Mouse (Mus musculus) small intestine, adult 2 months (tissue): ENCODE data around the gene Tgm1. TPM values are rescaled to one million over a fixed set of nuclear protein-coding genes. Genes with fewer than 3 reads are reported as not detected.

Experiments
- H3K27ac ChIP-seq: fragments of 200-500 bp; 2 replicates; pipeline ENCODE4 v1.5.1; 2012; ENCODE audit warnings: low read depth, low read length, control low read depth, inconsistent platforms; ENCODE audit not compliant: insufficient read depth
- H3K27me3 ChIP-seq: fragments of 200-500 bp; 2 replicates; pipeline ENCODE4 v1.6.1; 2012; ENCODE audit warnings: mild to moderate bottlenecking, moderate library complexity, low read length, inconsistent platforms; ENCODE audit not compliant: control insufficient read depth, insufficient read depth
- H3K36me3 ChIP-seq: fragments of 200-500 bp; 2 replicates; pipeline ENCODE4 v1.6.1; 2012; ENCODE audit warnings: mild to moderate bottlenecking, low read length, control low read depth, inconsistent platforms; ENCODE audit not compliant: control insufficient read depth, insufficient read depth
- H3K4me1 ChIP-seq: fragments of 200-500 bp; 2 replicates; pipeline ENCODE4 v1.6.1; 2012; ENCODE audit warnings: low read length, inconsistent platforms, mixed read lengths; ENCODE audit not compliant: control insufficient read depth, insufficient read depth, insufficient read length
- H3K4me3 ChIP-seq: fragments of 200-500 bp; 2 replicates; pipeline ENCODE4 v1.5.1; 2012; ENCODE audit warnings: low read depth, mild to moderate bottlenecking, control low read depth, inconsistent platforms, low read length, moderate library complexity
- CTCF ChIP-seq: fragments of 200-500 bp; IDR thresholded peaks from 2 replicates; pipeline ENCODE4 v1.5.1; 2012; ENCODE audit warnings: low read depth, mild to moderate bottlenecking, control low read depth, inconsistent platforms, low read length, moderate library complexity, mixed read lengths; ENCODE audit not compliant: insufficient replicate concordance, insufficient read length; ENCODE audit errors: extremely low read depth
- POLR2A ChIP-seq: fragments of 200-500 bp; IDR thresholded peaks from 2 replicates; pipeline ENCODE4 v1.6.1; 2012; ENCODE audit warnings: low read depth, mild to moderate bottlenecking, control low read depth, inconsistent platforms, low read length, moderate library complexity
- WGBS: fragments of 180-500 bp; shearing (Covaris S2); methylation state at CpG from one replicate; pipeline ENCODE4 v1.1.7; 2018; 5-methylcytosine and 5-hydroxymethylcytosine counted together
- polyA plus RNA-seq: library from polyadenylated mRNA; depleted of rRNA; stranded (reverse); fragments of >200 nt; gene quantifications from 2 replicates; pipeline ENCODE4 v1.2.3, GENCODE M21; 2012

The Tgm1 gene
- polyA plus RNA-seq, 1 experiment = 0.89 TPM

- Histone ChIP-seq H3K27ac (peak overlapping the region; percentile 80; the same call in 1 of the 2 replicates), H3K4me1 (peaks cover 2% of the 10 kb centered on the region), H3K4me3 (no peak overlapping the region), H3K36me3 (peaks cover 18% of the 10 kb centered on the region), H3K27me3 (no peaks in the 10 kb centered on the region)
- WGBS = 52% methylated on average over 7 of the region's 7 CpGs
- TF ChIP-seq POLR2A (no peak), CTCF (no peak)
Observed at GRCm38 (mm10) chr14:55672741-55673060, 41.0 kb downstream of the Tgm1 start.

- Histone ChIP-seq H3K36me3 (peaks cover 15% of the 10 kb centered on the region), H3K27me3 (no peaks in the 10 kb centered on the region), H3K4me1 (peaks cover 2% of the 10 kb centered on the region), H3K4me3 (peak within 1 kb of the TSS; percentile 83), H3K27ac (peak within 1 kb of the TSS; percentile 85)
- no peak for TF ChIP-seq CTCF
- peak; percentile 14; the same call in 1 of the 2 replicates for TF ChIP-seq POLR2A
- under 1% methylated on average over 38 of the region's 38 CpGs for WGBS
Observed at GRCm38 (mm10) chr14:55671833-55672740, 41.6 kb downstream of the Tgm1 start, which contains the start of the genes Gmpr2 and Nedd8. TSS of gene Gmpr2 (plus strand) at chr14:55671941. TSS of gene Nedd8 (minus strand) at chr14:55672124.

- TF ChIP-seq CTCF (no peak), POLR2A (no peak)
- H3K4me3 ChIP-seq = peak overlapping the region; percentile 83
- under 1% methylated on average over 12 of the region's 12 CpGs for WGBS
- peaks cover 12% of the 10 kb centered on the region for H3K36me3 ChIP-seq
- no peaks in the 10 kb centered on the region for H3K27me3 ChIP-seq
- no peak overlapping the region for H3K27ac ChIP-seq
- peaks cover 2% of the 10 kb centered on the region for H3K4me1 ChIP-seq
Observed at GRCm38 (mm10) chr14:55671486-55671832, 42.3 kb downstream of the Tgm1 start.

GRCm38 (mm10) chr14:55660636-55661035 lies 53.1 kb downstream of the Tgm1 start:
- TF ChIP-seq POLR2A (no peak), CTCF (no peak)
- H3K27me3 ChIP-seq = no peaks in the 10 kb centered on the region
- H3K4me3 ChIP-seq = no peak overlapping the region
- peaks cover 13% of the 10 kb centered on the region for H3K4me1 ChIP-seq
- peaks cover 9% of the 10 kb centered on the region for H3K36me3 ChIP-seq
- 58% methylated on average over 2 of the region's 2 CpGs for WGBS
- no peak overlapping the region for H3K27ac ChIP-seq

GRCm38 (mm10) chr14:55659960-55660573 lies 53.7 kb downstream of the Tgm1 start, which contains the start of gene Mdp1:
TSS of gene Mdp1 (minus strand) at chr14:55660508.
- Histone ChIP-seq H3K4me3 (peak within 1 kb of the TSS; percentile 87), H3K36me3 (peaks cover 9% of the 10 kb centered on the region), H3K4me1 (peaks cover 13% of the 10 kb centered on the region), H3K27ac (peak within 1 kb of the TSS; percentile 71), H3K27me3 (no peaks in the 10 kb centered on the region)
- TF ChIP-seq CTCF (peak; percentile 60), POLR2A (no peak; the same call in 1 of the 2 replicates)
- under 1% methylated on average over 39 of the region's 39 CpGs for WGBS

- WGBS = 36% methylated on average over 5 of the region's 5 CpGs
- Histone ChIP-seq H3K4me3 (peak overlapping the region; percentile 19; the same call in 1 of the 2 replicates), H3K27ac (peak overlapping the region; percentile 96), H3K27me3 (no peaks in the 10 kb centered on the region), H3K4me1 (peaks cover 16% of the 10 kb centered on the region), H3K36me3 (peaks cover 5% of the 10 kb centered on the region)
- TF ChIP-seq POLR2A (peak; percentile 12; the same call in 1 of the 2 replicates), CTCF (peak; percentile 7; the same call in 1 of the 2 replicates)
Observed at GRCm38 (mm10) chr14:55658011-55658410, 55.7 kb downstream of the Tgm1 start.

GRCm38 (mm10) chr14:55656935-55657334 lies 56.8 kb downstream of the Tgm1 start:
- H3K27me3 ChIP-seq = no peaks in the 10 kb centered on the region
- H3K4me3 ChIP-seq = no peak overlapping the region
- TF ChIP-seq CTCF (no peak), POLR2A (no peak)
- H3K27ac ChIP-seq = no peak overlapping the region
- H3K36me3 ChIP-seq = peaks cover 2% of the 10 kb centered on the region
- H3K4me1 ChIP-seq = peaks cover 16% of the 10 kb centered on the region
- 79% methylated on average over 3 of the region's 3 CpGs for WGBS
